Mouse (Mus musculus) thymus, postnatal 10 days (tissue): ENCODE data around the gene Fastkd1.
"Not testable (repeated sequence)": the region's sequence is repeated elsewhere in the genome, so short reads cannot be mapped to it uniquely, and the experiment has no call there.

ENCODE experiments used
- DNase-seq, 2 experiments: peaks; one replicate each; pipeline ENCODE4 v3.0.0; 2021; ENCODE audit warnings: low spot score in 2 of 2

The Fastkd1 gene

GRCm38 (mm10) chr2:69712981-69713625, at the start of gene Fastkd1:
TSS of gene Fastkd1 (minus strand) at chr2:69713516.
- DNase-seq: peak; percentile 71 to 76

GRCm38 (mm10) chr2:69760980-69761379, 47.7 kb upstream of the Fastkd1 start:
- no peak for DNase-seq

- DNase-seq: no peak
These were observed 31.8 kb upstream of the Fastkd1 start for GRCm38 (mm10) chr2:69745091-69745490.

GRCm38 (mm10) chr2:69723519-69723825, 10.2 kb upstream of the Fastkd1 start:
- no peak for DNase-seq

GRCm38 (mm10) chr2:69722650-69723518, 9.6 kb upstream of the Fastkd1 start:
- DNase-seq: peak; percentile 80 to 88

DNA sequence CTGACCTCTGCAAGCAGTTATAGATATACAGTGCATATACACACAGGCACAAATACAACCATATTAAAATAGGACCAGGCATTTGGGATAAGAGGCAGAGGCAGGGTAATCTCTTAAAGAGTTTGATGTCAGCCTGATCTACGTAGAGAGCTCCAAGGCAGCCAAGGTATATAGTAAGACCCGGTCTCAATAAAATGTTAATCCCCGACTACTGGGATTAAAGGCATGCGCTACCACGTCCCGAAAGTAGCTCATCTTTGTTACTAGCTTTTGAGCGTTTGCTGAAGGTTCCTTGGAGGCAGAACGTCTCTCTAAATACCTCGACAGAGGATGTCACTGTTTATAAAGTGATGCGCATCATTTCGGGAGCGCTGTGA, 8.9 kb upstream of the Fastkd1 start, which contains the start of gene Ppig:
Gene Ppig, plus strand, starts transcription at position 273 of the 377 bp plus-strand sequence.
- DNase-seq: no peak

DNA sequence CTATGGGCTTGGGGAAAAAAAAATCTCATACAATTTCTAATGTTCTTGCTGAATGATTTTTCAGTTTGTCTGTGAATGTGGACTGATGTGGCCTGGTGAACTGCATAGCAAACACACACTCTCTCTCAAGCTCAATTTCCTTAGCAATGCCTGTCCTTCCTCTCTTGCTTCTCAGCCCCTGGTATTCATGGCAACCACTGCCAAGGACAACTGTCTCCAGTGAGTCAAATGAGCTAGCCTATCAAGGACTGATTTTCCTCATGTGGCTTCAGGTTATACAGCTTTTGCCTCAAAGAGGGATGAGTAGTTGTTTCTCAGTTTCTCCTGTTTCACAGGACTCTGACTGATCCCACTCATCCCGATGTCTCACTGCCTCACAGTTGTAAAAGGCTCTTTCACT, 5.8 kb upstream of the Fastkd1 start:
- no peak for DNase-seq

DNA sequence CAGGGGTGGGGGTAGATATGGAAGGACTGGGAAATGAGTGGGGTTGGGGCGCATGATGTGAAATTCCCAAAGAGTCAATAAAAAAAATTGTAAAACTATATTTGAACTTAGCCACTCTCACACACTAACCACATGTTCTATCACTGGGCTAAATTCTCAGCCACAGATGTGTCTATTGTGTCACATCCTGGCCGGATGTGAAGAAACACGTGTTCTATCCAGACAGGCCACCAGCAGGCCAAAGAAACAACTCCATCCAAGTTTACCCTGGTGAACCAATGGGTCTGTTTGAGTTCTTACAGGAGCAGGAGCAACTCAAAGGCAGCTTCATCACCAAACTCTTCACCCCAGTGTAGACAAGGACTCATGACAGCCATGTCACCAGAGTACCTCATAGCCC, 3.2 kb upstream of the Fastkd1 start:
- no peak for DNase-seq

GRCm38 (mm10) chr2:69714126-69714525, 810 bp upstream of the Fastkd1 start:
- DNase-seq: no peak

DNA sequence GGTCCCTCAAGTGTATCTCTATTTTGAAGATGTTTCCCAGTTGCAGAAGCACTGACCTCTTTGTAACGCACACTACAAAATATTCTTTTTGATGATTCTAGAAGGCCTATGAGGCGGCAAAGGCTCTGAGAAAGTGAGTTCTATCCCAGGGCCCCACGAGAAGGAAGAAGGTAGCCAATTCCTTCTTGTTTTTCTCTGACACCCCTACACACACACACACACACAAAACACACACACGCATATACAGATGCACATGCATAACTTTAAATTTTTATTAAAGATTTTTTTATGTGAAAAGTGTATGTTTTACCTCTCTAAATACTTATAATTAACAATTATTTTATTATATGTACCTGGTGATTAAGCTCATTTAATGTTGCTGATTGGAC, 304 bp upstream of the Fastkd1 start:
- DNase-seq: no peak

DNA sequence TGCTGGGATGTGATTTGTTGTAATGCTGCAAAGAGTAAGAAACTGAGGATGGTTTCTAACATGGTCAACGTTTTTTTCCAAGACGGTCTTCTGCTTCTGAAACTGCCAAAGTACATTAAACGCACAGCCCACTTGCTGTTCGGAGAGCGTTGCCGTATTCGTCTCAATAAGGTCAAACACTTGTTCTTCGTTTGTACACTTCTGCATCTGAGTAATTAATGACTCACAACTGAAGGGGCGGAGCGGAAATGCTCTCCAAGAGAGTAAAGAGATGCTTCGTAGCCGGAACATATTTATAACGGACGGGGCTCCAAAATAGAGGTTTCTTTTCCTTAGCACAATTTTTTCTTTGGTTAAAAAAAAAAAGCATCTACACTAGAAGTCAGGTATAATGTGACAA, 1.1 kb downstream of the Fastkd1 start:
- DNase-seq: no peak

DNA sequence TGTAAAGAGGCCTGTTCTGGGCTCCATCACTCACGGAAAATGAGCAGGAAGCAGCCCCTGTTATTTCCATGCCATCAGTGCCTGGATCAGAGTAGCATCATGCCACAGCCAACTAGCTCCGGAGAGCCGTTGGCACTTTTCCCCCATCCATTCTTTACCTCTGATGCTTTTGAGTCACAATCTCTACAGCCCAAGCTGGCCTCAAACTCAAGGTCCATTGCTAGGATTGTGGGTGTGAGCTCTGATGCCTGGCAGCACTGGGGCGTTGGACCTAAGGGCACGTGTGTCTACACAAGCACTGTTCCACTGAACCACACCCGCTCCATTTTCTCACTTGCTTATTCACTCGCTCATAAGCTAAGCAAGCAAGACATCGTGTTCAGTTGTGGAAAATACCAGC, 12.9 kb downstream of the Fastkd1 start:
- no peak for DNase-seq

DNA sequence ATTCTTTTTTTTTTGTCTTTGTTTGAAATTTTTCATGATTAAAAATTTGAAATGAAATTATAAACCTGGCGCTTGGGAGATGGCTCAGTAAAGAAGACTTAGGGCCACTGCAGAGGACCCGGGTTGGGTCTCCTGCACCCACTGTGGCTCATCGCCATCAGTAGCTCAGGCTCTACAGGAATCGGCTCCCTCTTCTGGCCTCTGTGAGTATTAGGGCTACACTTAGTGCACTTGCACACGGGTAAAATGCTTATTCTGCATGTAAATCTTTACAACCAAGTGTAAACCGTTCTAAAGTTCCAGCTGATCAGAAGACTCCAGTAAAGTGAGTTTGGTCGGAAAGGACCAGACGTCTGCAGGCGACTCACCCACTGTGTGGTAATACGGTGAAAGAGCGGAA, 19.8 kb downstream of the Fastkd1 start:
- DNase-seq: no peak

DNA sequence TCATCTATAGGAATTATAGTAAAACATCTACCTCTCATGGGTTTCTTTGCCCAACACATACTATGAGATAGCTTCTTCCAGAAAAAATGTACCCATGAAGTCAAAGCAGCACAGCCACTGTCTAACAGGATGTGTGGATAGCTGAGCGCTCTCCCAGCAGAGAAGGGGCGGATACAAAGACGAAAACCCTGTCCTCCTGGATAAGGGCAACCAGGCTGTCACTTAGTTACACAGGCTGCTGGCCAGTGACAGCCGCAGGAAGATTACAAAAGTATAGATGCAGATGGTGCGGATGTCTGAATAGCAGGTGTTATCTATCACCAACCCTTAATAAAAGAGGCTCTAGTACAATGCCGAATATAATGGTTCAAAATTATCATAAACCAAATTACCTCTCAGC, 22.5 kb downstream of the Fastkd1 start:
- DNase-seq: no peak

DNA sequence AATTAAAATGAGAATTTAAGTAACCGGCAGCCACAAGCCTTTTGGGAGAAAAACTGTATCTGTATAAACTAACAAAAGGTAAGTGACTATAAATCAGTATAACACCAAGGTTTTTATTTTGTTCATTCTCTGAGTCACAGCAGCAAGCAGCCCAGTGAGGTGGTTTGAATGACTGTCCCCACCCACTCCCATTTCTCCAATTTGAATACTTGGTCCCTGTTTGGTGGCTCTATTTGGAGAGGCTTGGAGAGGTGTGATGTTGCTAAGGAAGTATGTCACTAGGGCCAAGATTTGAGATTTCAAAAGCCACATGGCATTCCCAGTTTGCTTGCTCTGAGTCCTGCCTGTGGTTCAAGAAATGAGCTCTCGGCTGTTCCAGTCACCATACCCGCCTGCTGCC, 23.1 kb downstream of the Fastkd1 start:
- no peak for DNase-seq

DNA sequence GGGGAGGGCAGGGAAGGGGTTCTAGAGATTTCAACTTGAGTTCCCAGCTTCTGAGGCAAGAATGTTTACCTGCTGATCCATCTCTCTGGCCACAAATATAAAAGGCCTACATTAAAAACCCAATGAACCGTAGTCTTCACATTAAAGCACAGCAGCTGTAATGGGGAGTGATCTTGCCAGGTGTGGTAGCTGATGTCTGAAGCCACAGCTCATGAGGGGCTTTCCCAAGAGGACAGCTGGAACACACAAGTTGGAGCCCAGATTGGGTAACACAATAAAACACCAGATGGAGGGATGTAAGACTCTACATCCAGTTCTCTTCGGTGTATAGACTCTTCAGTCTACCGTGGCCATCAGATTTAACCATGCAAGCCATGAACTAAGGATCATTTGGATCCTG, 28.8 kb downstream of the Fastkd1 start:
- DNase-seq: no peak

DNA sequence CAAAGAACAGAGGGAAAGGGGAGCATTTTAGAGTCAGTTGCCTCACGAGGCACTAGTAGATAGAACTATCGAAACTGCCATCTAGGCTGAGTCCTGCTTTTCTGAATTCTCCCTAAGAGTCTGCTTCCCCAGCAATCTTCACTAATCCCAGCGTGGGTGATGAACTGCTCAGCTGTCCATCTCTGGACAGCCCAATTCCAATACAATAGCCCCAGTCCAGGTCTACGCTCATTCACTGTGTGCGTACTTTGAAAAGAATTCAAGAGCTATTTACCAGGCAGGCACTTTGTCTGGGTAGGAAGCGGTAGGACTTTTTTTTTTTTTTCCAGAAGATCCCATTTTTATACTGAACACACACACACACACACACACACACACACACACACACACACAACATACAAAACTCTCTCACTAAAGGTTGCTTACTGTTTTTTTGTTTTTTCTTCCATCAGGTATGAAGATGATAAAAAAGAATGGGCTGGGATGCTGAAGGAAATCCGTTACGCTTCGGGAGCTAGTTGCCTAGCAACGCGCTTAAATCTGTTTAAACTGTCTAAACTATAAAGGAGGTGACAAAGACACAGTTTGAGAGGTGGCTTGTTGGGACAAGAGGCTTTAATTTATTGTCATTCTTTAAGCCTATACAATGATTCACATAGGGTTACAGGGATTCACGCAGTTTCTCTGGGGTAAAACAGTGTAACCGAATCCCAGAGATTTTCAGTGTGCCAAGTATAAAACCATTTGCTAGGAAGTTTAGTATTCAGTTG, 30.1 kb downstream of the Fastkd1 start:
- no peak for DNase-seq

- no peak for DNase-seq
These were observed 31.4 kb downstream of the Fastkd1 start for GRCm38 (mm10) chr2:69681931-69682330.

GRCm38 (mm10) chr2:69679990-69680389, 33.3 kb downstream of the Fastkd1 start:
- peak in 1 of 2 experiments; percentile 22 for DNase-seq

- DNase-seq: not testable (repeated sequence)
These were observed 36.1 kb downstream of the Fastkd1 start for GRCm38 (mm10) chr2:69677215-69677614.

- DNase-seq: peak in 1 of 2 experiments; percentile 11
These were observed 36.6 kb downstream of the Fastkd1 start for GRCm38 (mm10) chr2:69676713-69677112.

- no peak for DNase-seq
These were observed 38.0 kb downstream of the Fastkd1 start for GRCm38 (mm10) chr2:69675266-69675665.

GRCm38 (mm10) chr2:69673723-69674122, 39.6 kb downstream of the Fastkd1 start:
- no peak for DNase-seq
